8 mouse cellular contexts compared by ENCODE assay signal in the genomic region with DNA sequence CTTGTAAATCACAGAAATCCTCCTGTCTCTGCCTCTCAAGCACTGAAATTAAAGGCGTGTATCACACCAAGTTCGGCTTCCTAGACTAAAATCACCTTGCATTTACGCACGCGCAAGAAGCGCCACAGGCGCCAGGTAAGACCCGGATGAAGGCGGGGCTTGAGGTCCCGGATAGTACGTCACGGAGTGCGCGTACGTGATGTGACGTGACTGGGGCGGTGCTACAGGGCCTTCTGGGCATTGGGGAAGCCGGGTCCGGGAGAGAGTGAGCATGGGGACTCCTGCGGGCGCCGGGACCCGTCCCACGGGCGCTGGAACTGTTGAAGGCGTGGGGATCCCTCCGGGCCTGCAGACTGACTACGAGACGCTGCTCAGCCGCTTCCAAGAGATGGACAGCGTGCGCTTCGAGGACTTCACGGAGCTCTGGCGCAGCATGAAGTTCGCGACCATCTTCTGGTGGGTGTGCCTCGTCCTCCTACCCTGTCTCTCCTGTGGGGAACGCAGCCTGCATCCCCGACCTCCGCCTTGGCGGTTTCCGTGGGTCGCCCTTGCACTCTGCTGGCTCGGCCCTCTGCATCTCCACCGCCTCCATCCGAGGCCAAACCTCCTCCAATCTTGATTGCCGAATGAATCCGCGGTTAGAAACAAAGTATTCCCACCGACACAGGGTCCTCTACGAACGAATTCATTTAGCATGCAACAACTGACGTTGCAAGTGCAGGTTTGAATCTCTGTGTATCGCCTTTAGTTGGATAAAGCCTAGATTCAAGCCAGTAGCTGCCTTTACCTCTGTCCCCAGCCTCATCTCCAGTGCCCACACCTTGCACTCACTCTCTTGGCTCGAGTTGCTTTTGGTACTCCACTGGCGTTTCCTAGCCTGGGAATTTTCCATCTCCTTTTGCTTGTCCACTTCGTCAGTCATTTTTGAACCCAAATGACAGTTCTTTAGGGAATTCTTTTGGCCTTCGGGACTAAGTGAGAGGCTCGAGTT. TPM values are rescaled to one million over a fixed set of nuclear protein-coding genes. Genes with fewer than 3 reads are reported as not detected.
DNase-seq lines count a peak whose midpoint lies in the region; ATAC-seq and TF ChIP-seq lines count a peak whose summit lies in the region.

A gene (plus strand): TSS at position 191 of the 991 bp plus-strand sequence.

- H3K4me3 ChIP-seq in bone marrow, adult 2 months (replicated peaks; ENCODE audit: control insufficient read depth, low read depth, low read length): peak within 1 kb of the TSS; percentile 97
- peak within 1 kb of the TSS; percentile 94 for H3K4me3 ChIP-seq in embryonic facial prominence, embryonic 15.5 days (replicated peaks)
- peak within 1 kb of the TSS; percentile 85 for H3K4me3 ChIP-seq in limb, embryonic 14.5 days (replicated peaks; ENCODE audit: low read length)
- peak within 1 kb of the TSS; percentile 89 for H3K4me3 ChIP-seq in midbrain, postnatal 0 days (ENCODE audit: low read depth, low read length)

- H3K27me3 ChIP-seq in embryonic facial prominence, embryonic 15.5 days: no peaks in the 10 kb centered on the region
- no peaks in the 10 kb centered on the region for H3K27me3 ChIP-seq in limb, embryonic 14.5 days (ENCODE audit: control insufficient read depth, insufficient read depth, low read length)
- no peaks in the 10 kb centered on the region for H3K27me3 ChIP-seq in midbrain, postnatal 0 days (ENCODE audit: insufficient read depth, low read length)

- H3K4me2 ChIP-seq in embryonic facial prominence, embryonic 15.5 days (replicated peaks): peak within 1 kb of the TSS; percentile 77
- H3K4me2 ChIP-seq in limb, embryonic 14.5 days (replicated peaks; ENCODE audit: low read depth, low read length, severe bottlenecking): peak within 1 kb of the TSS; percentile 62
- peak within 1 kb of the TSS; percentile 71 for H3K4me2 ChIP-seq in midbrain, postnatal 0 days (ENCODE audit: low read depth, low read length, poor library complexity, severe bottlenecking)

- peak; percentile 97 for DNase-seq in 416B (ENCODE audit: low read depth)
- DNase-seq in heart, adult 8-10 months (ENCODE audit: low spot score): peak; percentile 96
- peak; percentile 98 for DNase-seq in kidney, adult 9 months
- peak; percentile 95 for DNase-seq in limb, embryonic 14.5 days (ENCODE audit: low spot score)
- peak; percentile 98 for DNase-seq in midbrain, postnatal 0 days (ENCODE audit: low spot score)
- peak; percentile 88 to 95 for DNase-seq in spleen, postnatal 14 days (ENCODE audit: low spot score in 2 of 2)

- H3K9ac ChIP-seq in embryonic facial prominence, embryonic 15.5 days: peak within 1 kb of the TSS; percentile 78
- H3K9ac ChIP-seq in limb, embryonic 14.5 days (ENCODE audit: low read depth, low read length, severe bottlenecking): peak within 1 kb of the TSS; percentile 88
- H3K9ac ChIP-seq in midbrain, postnatal 0 days (replicated peaks; ENCODE audit: low read length, poor library complexity, severe bottlenecking): peak within 1 kb of the TSS; percentile 81

- WGBS in bone marrow, adult 2 months: 1% methylated on average over 59 of the region's 60 CpGs
- WGBS in embryonic facial prominence, embryonic 15.5 days: 2% methylated on average over 60 of the region's 60 CpGs
- 1% methylated on average over 58 of the region's 60 CpGs for whole genome bisulfite sequencing in limb, embryonic 14.5 days
- WGBS in midbrain, postnatal 0 days: 1% methylated on average over 60 of the region's 60 CpGs

- TF ChIP-seq POLR2A in bone marrow, adult 2 months (IDR thresholded peaks at IDR 0.05; ENCODE audit: borderline replicate concordance, control insufficient read depth, low read depth, low read length): peak; percentile 63; the same call in 1 of the 2 replicates
- TF ChIP-seq POLR2A in limb, embryonic 14.5 days (IDR thresholded peaks at IDR 0.05; ENCODE audit: borderline replicate concordance, extremely low read depth, insufficient read depth, insufficient read length): no peak

- peaks cover 19% of the 10 kb centered on the region for H3K36me3 ChIP-seq in embryonic facial prominence, embryonic 15.5 days
- peaks cover 24% of the 10 kb centered on the region for H3K36me3 ChIP-seq in limb, embryonic 14.5 days (ENCODE audit: control insufficient read depth, insufficient read depth, low read length)
- H3K36me3 ChIP-seq in midbrain, postnatal 0 days (ENCODE audit: insufficient read depth, low read length): peaks cover 10% of the 10 kb centered on the region

- H3K9me3 ChIP-seq in embryonic facial prominence, embryonic 15.5 days (replicated peaks): no peaks in the 10 kb centered on the region
- H3K9me3 ChIP-seq in limb, embryonic 14.5 days (ENCODE audit: control insufficient read depth, low read length): no peaks in the 10 kb centered on the region
- no peaks in the 10 kb centered on the region for H3K9me3 ChIP-seq in midbrain, postnatal 0 days (ENCODE audit: low read length)

- H3K4me1 ChIP-seq in bone marrow, adult 2 months (ENCODE audit: control insufficient read depth, insufficient read depth, low read length): peaks cover 1% of the 10 kb centered on the region; the same call in 1 of the 2 replicates
- H3K4me1 ChIP-seq in embryonic facial prominence, embryonic 15.5 days: peaks cover 7% of the 10 kb centered on the region; the same call in 1 of the 2 replicates
- peaks cover 7% of the 10 kb centered on the region for H3K4me1 ChIP-seq in limb, embryonic 14.5 days (ENCODE audit: control insufficient read depth, insufficient read depth, low read length)
- H3K4me1 ChIP-seq in midbrain, postnatal 0 days (ENCODE audit: insufficient read depth, low read length): no peaks in the 10 kb centered on the region

- no peak for TF ChIP-seq CTCF in bone marrow, adult 2 months (IDR thresholded peaks at IDR 0.05; ENCODE audit: control insufficient read depth, insufficient read depth, low read length)
- no peak for TF ChIP-seq CTCF in midbrain, postnatal 0 days (IDR thresholded peaks at IDR 0.05)

- H3K27ac ChIP-seq in bone marrow, adult 2 months (ENCODE audit: control insufficient read depth, insufficient read depth, low read depth, low read length, poor library complexity): peak within 1 kb of the TSS; percentile 27; the same call in 1 of the 2 replicates
- H3K27ac ChIP-seq in embryonic facial prominence, embryonic 15.5 days (replicated peaks): peak within 1 kb of the TSS; percentile 80
- H3K27ac ChIP-seq in limb, embryonic 14.5 days (replicated peaks; ENCODE audit: low read depth, low read length): peak within 1 kb of the TSS; percentile 80
- peak within 1 kb of the TSS; percentile 80 for H3K27ac ChIP-seq in midbrain, postnatal 0 days (ENCODE audit: low read depth, low read length)

- ATAC-seq in embryonic facial prominence, embryonic 15.5 days (ENCODE audit: insufficient number of reproducible peaks, low FRiP score, low TSS enrichment, low read depth): peak; percentile 99
- peak; percentile 99 for ATAC-seq in limb, embryonic 14.5 days (ENCODE audit: low FRiP score, low read depth)
- peak; percentile 99 for ATAC-seq in midbrain, postnatal 0 days (ENCODE audit: low FRiP score)

RNA-seq across cellular contexts. Expression of the gene that starts here (rescaled TPM):
- 4.5 and 8.0 TPM in 2 replicates for polyA plus RNA-seq in bone marrow, adult 2 months (2011; ENCODE audit: insufficient read depth, insufficient read length, low replicate concordance, missing spikeins)
- 18.4 and 22.1 TPM in 2 replicates for polyA plus RNA-seq in embryonic facial prominence, embryonic 15.5 days (2015; fragmentation: Nextera tagmentation; extraction: Ambion mirVana)
- 10 to 100 TPM in 1 of 4 experiments, 1 to 10 TPM in 3; 8.4 to 14.0 (median 9.2) TPM for total RNA-seq in heart, adult 8-10 months (2022)
- polyA plus RNA-seq in limb, embryonic 14.5 days (2012; rRNA removed): 21.6 and 22.0 TPM in 2 replicates
- 17.2 and 24.8 TPM in 2 replicates for polyA plus RNA-seq in limb, embryonic 14.5 days (2014; fragmentation: Nextera tagmentation; extraction: Ambion mirVana)
- 13.4 and 22.0 TPM in 2 replicates for total RNA-seq in midbrain, postnatal 0 days (2014; rRNA removed)
- polyA plus RNA-seq in midbrain, postnatal 0 days (2015; fragmentation: Nextera tagmentation; extraction: Ambion mirVana): 21.7 and 23.4 TPM in 2 replicates

Comparison
In these comparisons a context has a peak if more than half of its experiments do, and no peak if none do; other contexts are left out.
1. Peak in every context shown above with its lines: DNase-seq, ATAC-seq, H3K4me3 ChIP-seq and H3K27ac ChIP-seq.
2. H3K27ac ChIP-seq: peak in every context shown above with its lines; median percentile 80 in embryonic facial prominence, embryonic 15.5 days; 80 in limb, embryonic 14.5 days; 80 in midbrain, postnatal 0 days; 27 in bone marrow, adult 2 months.